Mouse (Mus musculus) hematopoietic multipotent progenitor cell, adult 10-12 weeks (in vitro differentiated cells): ENCODE data around the gene Tgm1. TPM values are rescaled to one million over a fixed set of nuclear protein-coding genes. Genes with fewer than 3 reads are reported as not detected.

Experiments
- polyA plus RNA-seq: library from polyadenylated mRNA; stranded (reverse); fragments of >175 nt; gene quantifications from 2 replicates; pipeline ENCODE4 v1.2.3, GENCODE M21; 2012; ENCODE audit warnings: low replicate concordance

Gene Tgm1
- polyA plus RNA-seq = 13.8 and 16.6 TPM in 2 replicates

DNA sequence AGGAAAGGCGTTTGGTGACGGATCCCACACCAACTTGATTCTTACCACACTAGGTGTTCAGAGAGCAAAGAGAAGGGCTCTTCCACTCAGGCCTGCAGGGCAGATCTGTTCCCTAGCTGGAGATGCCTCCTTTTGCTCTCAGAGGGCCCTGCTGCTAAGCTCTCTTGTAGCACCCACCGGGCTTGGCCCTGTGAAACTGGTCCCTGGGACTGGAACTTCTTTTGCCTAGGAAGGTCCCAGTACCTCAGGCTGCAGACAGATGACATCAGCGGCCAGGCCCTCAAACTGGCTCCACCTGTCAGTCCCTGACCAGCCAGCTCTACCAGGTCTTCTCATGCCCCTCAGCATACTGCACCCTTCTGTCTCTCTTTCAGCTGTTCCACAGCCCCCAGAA, at the start of gene Tgm1:
Gene Tgm1, minus strand, starts transcription at position 198 of the 394 bp plus-strand sequence.

DNA sequence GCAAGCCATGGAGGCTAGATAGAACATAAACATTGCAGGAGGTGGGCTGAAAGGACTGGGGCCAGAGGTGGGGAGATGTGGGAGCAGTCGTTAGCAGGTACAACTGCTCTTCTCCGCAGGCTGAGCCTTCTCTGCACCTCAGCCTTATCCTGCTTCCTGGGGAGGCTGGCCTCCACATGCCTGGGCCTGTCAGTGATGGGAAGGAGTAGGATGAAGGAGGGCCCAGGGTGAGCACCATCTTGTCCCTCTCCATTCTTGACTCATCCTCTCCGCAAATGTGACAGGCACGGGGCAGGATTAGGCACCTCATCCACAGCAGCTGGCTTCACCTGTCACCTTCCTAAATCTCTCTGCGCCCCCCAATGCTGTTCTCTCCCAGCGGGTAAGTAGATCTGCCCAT, 47.4 kb upstream of the Tgm1 start, which contains the start of gene Ltb4r2:
Gene Ltb4r2, plus strand, starts transcription at position 266 of the 400 bp plus-strand sequence.

DNA sequence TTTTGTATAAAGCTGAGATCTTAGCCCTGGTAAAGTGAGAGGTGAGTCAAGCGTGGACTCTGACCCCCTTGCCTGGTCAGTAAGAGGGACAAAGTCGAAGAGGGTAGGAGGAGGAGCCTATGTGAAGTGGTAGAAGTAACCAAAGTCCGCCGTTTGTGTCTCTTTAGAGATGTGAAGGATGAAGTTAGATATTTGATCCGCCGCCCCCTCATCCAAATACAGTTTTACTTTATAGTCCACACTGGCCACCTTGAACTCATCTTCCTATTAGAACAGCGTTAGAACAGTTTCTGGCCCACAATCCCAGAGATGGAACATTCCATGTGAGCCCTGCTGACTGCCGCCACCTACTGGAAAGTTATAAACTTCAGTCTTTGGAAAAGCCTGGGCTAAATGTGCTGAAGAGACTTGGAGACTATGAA, 44.6 kb upstream of the Tgm1 start, which contains the start of gene Cideb:
Gene Cideb, minus strand, starts transcription at position 96 of the 422 bp plus-strand sequence.

DNA sequence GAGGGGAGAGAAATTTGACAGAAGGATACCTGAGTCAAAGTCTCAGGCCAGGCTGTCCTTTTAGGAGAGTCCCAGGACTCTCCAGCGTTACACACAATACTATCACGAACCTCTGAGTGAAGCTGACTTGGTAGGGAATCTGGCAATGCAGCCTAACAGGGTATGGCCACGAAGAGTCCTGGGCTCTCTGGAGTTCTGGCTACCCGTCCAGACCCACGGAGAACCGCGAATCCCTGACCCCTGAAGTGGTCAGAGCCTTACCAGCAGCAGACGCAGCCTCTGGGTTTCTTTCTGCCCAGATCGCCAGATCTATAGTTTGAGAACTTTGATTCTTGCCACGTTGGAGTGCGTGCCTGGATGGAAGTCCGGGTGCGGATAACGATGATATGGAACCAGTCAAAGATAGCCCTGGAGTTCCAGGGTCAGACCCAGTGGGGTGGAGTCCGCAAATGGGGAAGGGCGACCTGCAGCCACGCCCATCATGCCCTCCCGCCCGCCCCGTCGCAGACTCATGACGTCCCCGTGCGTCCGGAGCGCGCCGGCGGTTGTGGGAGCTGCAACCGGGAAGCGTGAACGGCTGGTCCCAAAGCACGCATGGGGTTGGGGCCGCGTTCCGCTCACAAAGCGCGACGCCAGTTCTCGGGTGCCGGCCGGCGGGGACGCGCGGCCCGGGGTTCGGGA, 31.6 kb upstream of the Tgm1 start, which contains the start of the genes Dhrs1 and Nop9:
Gene Dhrs1, minus strand, starts transcription at position 511 of the 681 bp plus-strand sequence.
Gene Nop9, plus strand, starts transcription at position 514 of the 681 bp plus-strand sequence.

DNA sequence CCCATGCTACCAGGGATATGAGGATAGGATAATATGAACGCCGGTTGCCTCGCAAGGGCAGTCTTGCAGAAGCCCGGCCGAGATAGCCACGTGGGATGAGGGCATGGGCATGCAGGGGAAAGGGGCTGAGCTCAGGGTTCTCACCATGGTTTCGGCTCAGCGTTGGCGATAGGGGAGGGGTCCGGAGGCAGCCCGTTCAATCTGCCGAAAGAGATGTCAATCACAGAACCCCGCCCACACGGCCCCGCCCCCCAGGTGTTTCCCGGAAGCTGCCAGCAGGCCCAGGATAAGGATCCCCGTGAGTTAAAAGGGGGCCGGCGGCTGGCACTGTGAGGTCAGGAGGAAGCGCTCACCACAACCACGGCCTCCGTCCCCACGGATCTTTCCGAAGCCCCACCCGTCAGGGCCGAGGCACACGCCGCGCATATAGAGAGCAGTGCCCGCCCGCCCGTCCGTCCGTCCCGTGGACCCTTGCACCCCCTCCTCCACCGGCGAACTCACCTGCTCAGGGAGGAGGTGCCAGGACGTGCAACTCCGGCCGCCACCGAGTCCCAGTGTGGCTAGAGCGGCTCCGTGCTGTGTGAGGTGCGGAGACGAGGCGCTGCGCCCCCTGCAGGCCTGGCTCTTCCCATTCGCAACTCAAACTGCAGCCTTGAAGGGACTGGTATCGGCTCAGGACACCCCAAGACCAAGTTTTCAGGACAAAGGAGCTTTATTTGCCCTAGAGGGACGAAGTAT, 8.1 kb upstream of the Tgm1 start, which contains the start of gene Rabggta:
Gene Rabggta, minus strand, starts transcription at position 564 of the 738 bp plus-strand sequence.

DNA sequence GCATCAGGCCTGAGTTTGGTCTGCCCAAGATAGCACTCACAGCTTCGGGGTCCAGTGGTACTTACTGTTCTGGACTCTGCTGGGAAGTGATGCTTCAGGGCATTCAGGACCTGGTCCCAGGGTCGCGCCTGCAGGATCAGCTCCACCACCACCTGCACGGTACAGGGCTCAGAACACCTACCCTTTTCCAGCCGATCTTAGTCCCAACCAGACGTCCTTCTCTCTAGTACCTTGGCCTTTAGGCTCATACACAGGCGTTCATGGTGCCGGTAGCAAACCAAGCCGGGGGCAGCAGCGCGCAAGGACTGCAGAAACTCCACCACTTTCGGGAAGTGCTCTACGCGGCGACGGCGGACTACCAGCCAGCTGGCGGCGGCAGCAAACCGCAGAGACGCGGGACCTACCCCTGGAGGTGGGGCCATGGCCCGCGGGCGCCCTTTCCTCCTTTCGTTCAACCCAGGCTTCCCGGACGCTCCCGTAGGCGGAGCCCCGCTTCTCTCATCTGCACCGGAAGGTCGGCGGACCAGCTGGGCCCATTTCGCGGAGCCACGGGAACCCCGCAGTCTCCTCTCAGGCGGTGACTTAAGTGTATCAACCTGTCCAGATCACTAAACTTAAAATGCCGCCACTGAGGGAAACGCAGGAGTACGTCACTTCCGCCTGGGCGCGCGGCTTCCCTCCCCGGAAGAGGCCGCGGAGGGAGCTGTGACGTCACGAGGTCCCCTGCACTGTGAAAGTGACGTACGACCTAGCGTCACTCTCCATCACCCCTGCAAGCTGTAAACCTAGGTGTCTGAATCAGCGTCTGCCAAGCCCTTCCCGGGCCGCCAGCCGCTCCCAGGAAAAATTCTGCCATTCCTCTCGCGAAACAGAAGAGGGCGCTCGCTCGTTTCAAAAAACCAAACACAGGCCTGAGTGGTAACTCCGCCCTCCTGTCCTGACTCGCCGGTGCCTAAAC, 32.3 kb downstream of the Tgm1 start, which contains the start of gene Tinf2:
Gene Tinf2, minus strand, starts transcription at position 661 of the 958 bp plus-strand sequence.

DNA sequence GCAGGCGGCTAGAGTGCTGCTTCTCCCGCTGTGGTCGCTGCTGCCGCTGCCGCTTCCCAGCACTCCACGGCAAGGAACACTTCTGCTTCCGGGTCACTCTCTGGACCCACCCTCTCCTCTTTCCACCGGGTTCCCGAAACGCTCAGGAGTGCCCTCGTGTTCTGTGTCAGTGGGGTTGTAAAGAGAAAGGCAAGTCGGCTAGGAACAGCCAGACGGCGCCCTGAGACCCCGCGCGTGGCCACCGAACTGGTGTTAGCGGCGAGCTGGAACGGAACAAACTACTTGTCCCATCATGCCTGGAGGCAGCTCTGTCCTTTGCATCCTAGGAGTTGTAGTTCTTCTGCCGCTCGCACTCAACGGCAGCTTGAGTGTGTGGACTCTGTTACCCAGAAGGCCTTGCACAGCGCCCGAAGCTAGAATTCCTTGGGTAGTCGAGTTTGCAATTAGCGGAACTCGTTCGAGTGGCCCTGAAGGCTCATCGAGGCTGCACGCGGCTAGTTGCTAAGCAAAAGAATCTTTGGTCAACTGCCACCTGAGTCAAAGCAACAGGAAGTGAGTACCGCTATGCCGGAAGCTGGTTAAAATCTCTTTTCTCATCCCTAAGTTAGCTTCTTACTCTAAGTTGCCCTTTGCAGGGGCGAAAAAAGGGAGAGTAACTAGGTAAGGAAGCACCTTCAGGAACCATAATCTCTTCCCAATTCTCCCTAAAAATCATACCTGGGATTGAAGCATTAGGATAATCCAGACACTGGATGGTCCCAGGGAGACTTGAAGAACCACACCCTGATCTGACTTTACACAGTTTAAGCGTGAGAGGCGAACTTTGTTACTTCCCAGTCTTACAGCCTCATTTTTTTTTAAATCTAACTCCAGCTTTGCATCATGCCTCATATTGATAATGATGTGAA, 41.6 kb downstream of the Tgm1 start, which contains the start of the genes Gmpr2 and Nedd8:
Gene Gmpr2, plus strand, starts transcription at position 109 of the 908 bp plus-strand sequence.
Gene Nedd8, minus strand, starts transcription at position 292 of the 908 bp plus-strand sequence.

DNA sequence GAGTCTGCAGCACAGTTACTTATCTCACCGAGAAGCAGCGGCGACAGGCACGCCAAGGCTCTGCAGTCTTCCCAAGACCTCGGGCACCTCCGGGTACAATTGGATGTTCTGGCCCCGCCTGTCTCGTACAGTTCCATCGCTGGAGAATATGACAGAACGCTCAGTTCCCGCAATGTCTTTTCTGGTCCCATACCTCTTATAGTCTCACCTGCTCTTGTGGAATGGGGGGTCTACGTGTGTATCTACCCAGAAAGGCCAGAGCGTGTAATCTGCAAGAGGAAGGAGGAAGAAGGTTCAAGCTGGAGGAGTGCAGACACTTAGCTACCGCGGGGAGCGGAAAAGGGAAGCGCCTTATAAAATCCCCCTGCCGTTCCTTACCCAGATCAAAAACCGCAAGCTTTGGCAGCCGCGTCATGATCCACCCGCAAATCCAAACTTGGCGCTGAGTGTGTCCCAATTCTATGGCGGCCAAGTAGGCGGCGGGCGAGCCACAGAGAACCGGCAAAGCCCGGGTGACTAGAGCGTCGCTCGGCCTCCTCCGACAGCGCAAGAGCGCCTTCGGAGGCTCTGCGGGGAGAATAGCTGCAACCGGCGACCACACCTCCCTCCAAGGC, 53.7 kb downstream of the Tgm1 start, which contains the start of gene Mdp1:
Gene Mdp1, minus strand, starts transcription at position 549 of the 614 bp plus-strand sequence.

Other genes starting within 250 kb of the Tgm1 start
- 25.8 and 52.4 TPM in 2 replicates for gene Dhrs4, start 235.2 kb downstream of the Tgm1 start, polyA plus RNA-seq
- 3.4 and 6.3 TPM in 2 replicates for gene Carmil3, start 223.3 kb downstream of the Tgm1 start, polyA plus RNA-seq
- not detected in 2 replicates for gene Cpne6, start 203.5 kb downstream of the Tgm1 start, polyA plus RNA-seq
- not detected in 2 replicates for gene Nrl, start 188.9 kb downstream of the Tgm1 start, polyA plus RNA-seq
- 40.5 and 60.9 TPM in 2 replicates for gene Pck2, start 173.7 kb downstream of the Tgm1 start, polyA plus RNA-seq
- gene Dcaf11, start 153.9 kb downstream of the Tgm1 start, polyA plus RNA-seq = 66.7 and 69.0 TPM in 2 replicates
- gene A730061H03Rik, start 153.5 kb downstream of the Tgm1 start, polyA plus RNA-seq = 2.0 TPM in 1 of 2 replicates, not detected in the other
- 0.33 TPM in 1 of 2 replicates, not detected in the other for gene Fitm1, start 138.3 kb downstream of the Tgm1 start, polyA plus RNA-seq
- gene Psme1, start 135.8 kb downstream of the Tgm1 start, polyA plus RNA-seq = 226 and 353 TPM in 2 replicates
- 10.0 and 14.4 TPM in 2 replicates for gene Emc9, start 128.6 kb downstream of the Tgm1 start, polyA plus RNA-seq
- 65.8 and 135 TPM in 2 replicates for gene Psme2, start 122.8 kb downstream of the Tgm1 start, polyA plus RNA-seq
- 46.9 and 59.8 TPM in 2 replicates for gene Rnf31, start 122.2 kb downstream of the Tgm1 start, polyA plus RNA-seq
- gene Irf9, start 110.4 kb downstream of the Tgm1 start, polyA plus RNA-seq = 35.4 and 179 TPM in 2 replicates
- 0.49 and 0.84 TPM in 2 replicates for gene Rec8, start 95.9 kb downstream of the Tgm1 start, polyA plus RNA-seq
- gene Ipo4, start 78.0 kb downstream of the Tgm1 start, polyA plus RNA-seq = 14.0 and 57.8 TPM in 2 replicates
- 3.7 TPM in 1 of 2 replicates, not detected in the other for gene Gm49378, start 76.0 kb downstream of the Tgm1 start, polyA plus RNA-seq
- 14.0 and 32.8 TPM in 2 replicates for gene Tm9sf1, start 70.1 kb downstream of the Tgm1 start, polyA plus RNA-seq
- gene Tssk4, start 63.7 kb downstream of the Tgm1 start, polyA plus RNA-seq = 0.45 and 0.48 TPM in 2 replicates
- gene Mdp1, start 53.4 kb downstream of the Tgm1 start, polyA plus RNA-seq = 18.5 and 23.8 TPM in 2 replicates
- 5.9 and 22.3 TPM in 2 replicates for gene Gmpr2, start 42.0 kb downstream of the Tgm1 start, polyA plus RNA-seq
- 36.9 and 68.6 TPM in 2 replicates for gene Nedd8, start 41.8 kb downstream of the Tgm1 start, polyA plus RNA-seq
- gene Tinf2, start 32.1 kb downstream of the Tgm1 start, polyA plus RNA-seq = 48.2 and 59.6 TPM in 2 replicates
- gene Rabggta, start 8.3 kb upstream of the Tgm1 start, polyA plus RNA-seq = 27.4 and 45.7 TPM in 2 replicates
- 8.3 and 9.9 TPM in 2 replicates for gene Dhrs1, start 31.8 kb upstream of the Tgm1 start, polyA plus RNA-seq
- 16.1 and 20.1 TPM in 2 replicates for gene Nop9, start 31.8 kb upstream of the Tgm1 start, polyA plus RNA-seq
- 0.11 and 0.15 TPM in 2 replicates for gene Cideb, start 44.5 kb upstream of the Tgm1 start, polyA plus RNA-seq
- gene Ltb4r2, start 47.5 kb upstream of the Tgm1 start, polyA plus RNA-seq = 0.13 and 0.56 TPM in 2 replicates
- 4.6 and 38.8 TPM in 2 replicates for gene Ltb4r1, start 52.0 kb upstream of the Tgm1 start, polyA plus RNA-seq
- gene Adcy4, start 70.2 kb upstream of the Tgm1 start, polyA plus RNA-seq = 0.45 and 1.2 TPM in 2 replicates
- gene Ripk3, start 74.9 kb upstream of the Tgm1 start, polyA plus RNA-seq = 43.4 and 85.4 TPM in 2 replicates
- gene Nfatc4, start 109.2 kb upstream of the Tgm1 start, polyA plus RNA-seq = 0.08 and 0.16 TPM in 2 replicates
- gene Nynrin, start 140.1 kb upstream of the Tgm1 start, polyA plus RNA-seq = 0.58 and 0.74 TPM in 2 replicates
- gene Cbln3, start 170.5 kb upstream of the Tgm1 start, polyA plus RNA-seq = 0.03 and 0.25 TPM in 2 replicates
- gene Khnyn, start 171.0 kb upstream of the Tgm1 start, polyA plus RNA-seq = 32.4 and 55.4 TPM in 2 replicates
- gene Sdr39u1, start 186.4 kb upstream of the Tgm1 start, polyA plus RNA-seq = 13.1 and 24.5 TPM in 2 replicates
- gene Cma1, start 230.7 kb upstream of the Tgm1 start, polyA plus RNA-seq = 0.73 and 2.0 TPM in 2 replicates
- gene Cma2, start 237.1 kb upstream of the Tgm1 start, polyA plus RNA-seq = not detected in 2 replicates